Mouse (Mus musculus) heart, adult 9 months (tissue): ENCODE measurements around the gene Accsl.

Source experiments
- DNase-seq, 2 experiments: peaks; one replicate each; pipeline ENCODE4 v3.0.0; 2022; ENCODE audit warnings: low spot score in 2 of 2

Gene Accsl

DNA sequence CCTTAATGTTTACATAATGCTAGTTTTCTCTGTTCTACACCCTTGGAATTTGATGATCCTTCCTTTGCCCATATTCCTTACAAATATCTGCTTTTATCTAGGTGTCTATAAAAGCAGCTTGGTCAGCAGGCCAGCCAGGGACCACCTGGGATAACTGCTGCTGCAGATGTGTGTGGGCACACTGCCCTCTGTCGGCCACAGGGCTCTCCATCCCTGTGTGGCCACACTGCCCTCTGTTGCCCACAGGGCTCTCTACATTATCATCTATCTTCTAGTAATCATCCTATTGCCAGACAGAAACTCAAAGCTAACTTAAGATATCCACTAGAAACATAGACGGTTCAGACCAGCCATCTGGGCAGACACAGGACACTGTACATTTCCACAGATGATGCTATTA lies 59.0 kb downstream of the Accsl start:
- DNase-seq: no peak

DNA sequence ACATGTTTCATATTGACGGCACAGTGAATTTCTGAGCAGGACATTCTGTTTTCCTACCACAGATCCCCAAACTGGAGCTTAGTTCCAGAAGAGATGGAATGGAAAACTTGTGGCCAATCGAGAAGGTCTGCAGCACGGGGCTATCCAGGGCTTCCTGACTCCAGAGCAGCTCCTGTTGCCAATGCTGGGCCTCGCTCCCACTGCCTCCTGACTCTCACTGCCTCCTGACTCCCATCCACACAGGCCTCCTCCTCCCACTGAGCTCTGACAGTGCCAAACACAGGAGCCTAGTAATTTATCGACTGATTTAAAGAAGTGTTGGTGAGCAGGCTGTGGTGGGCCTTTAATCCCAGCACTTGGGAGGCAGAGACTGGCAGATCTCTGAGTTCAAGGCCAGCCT lies 60.9 kb downstream of the Accsl start:
- DNase-seq: no peak

DNA sequence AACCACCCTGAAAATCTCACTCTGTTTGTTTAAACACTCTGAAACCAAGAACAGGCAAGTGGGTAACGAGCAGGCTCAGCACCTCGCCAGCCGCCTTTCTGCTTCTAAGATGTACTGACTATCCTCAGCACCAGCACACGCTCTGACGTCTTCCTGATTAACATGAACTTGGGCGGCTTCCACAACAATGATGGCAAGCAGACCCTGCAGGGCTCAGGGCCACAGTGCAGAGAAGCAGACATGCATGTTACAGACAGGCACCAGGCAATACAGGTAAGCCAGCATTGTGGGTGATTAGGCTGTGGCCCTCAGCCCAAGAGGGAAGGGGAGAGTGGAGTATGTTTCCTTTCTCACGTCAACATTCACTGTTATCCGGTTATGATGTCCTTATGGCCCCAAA lies 61.5 kb downstream of the Accsl start:
- DNase-seq: no peak

DNA sequence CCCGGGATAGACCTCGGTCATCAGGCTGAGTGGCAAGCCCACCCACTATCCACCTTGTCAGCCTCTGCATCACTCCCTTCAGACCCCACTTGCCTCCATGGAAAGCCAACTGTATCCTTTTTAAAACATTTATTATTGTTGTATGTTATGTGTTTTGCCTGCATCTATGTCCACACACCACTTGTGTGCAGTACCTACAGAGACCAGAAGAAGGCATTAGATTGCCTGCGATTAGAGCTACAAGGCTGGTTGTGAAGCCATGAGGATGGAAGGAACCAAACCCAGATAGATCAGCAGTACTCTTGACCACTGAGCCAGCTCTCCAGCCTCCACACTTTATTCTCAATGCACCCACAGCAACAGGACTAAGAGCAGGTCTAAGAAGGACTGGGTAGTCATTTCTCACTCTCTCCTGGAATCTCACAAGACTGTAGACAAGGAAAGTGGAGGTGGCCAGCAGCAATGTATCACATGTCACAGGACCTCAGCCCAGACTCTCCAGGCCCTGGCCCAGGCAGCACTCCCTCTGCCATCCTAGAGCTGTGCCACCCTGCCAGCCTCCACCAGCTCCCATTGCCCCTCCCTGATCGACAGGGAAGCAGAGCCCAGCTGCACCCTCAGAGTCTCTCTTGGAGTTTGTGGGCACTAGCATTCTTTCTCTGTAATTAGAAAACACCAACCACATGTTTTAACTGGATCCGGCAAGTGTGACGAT lies 62.3 kb downstream of the Accsl start:
- no peak for DNase-seq

DNA sequence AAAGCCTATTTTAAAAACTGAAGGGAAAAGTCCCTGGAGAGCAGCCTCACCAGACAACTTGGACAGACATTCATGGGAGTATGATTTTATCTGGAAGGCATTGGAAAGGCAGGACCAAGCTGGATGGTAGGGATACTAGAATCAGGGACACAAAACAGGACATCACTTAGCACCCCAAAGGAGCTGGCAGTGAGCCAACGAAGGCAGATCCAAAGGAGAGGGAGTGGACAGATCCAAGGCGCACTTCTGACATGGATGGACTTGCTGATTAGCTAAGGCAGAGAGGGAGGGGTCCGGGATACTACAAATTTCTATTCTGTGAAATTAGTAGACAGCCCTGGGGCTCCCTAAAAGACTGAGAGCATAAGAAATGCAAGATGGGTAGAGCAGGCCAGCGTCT lies 63.4 kb downstream of the Accsl start:
- DNase-seq: no peak
